Mouse (Mus musculus) hindbrain, embryonic 14.5 days (tissue): ENCODE measurements around the gene BC035947. TPM values are rescaled to one million over a fixed set of nuclear protein-coding genes. Genes with fewer than 3 reads are reported as not detected.
A peak's percentile ranks its signal among the peaks of the same experiment; 100 is the strongest.

ENCODE experiments used
- ATAC-seq: fragments of 200-750 bp; cut with Nextera tagmentation; 2 replicates; pipeline ENCODE4 v1.8.0; 2017; ENCODE audit warnings: moderate number of reproducible peaks, mild to moderate bottlenecking, moderate TSS enrichment, moderate library complexity; ENCODE audit not compliant: low FRiP score
- DNase-seq: peaks from one replicate; pipeline ENCODE4 v3.0.0-alpha.2; 2015; ENCODE audit warnings: low spot score
- H3K27ac ChIP-seq: fragments of 300-500 bp; sonication (generic); 2 replicates; pipeline ENCODE4 v1.5.1; 2014; ENCODE audit warnings: mild to moderate bottlenecking, moderate library complexity
- H3K27me3 ChIP-seq: fragments of 300-500 bp; sonication (generic); 2 replicates; pipeline ENCODE4 v1.6.1; 2014; ENCODE audit warnings: mild to moderate bottlenecking, low read length, mixed read lengths; ENCODE audit not compliant: control insufficient read depth, insufficient read depth
- H3K36me3 ChIP-seq: fragments of 300-500 bp; sonication (generic); replicated peaks from 2 replicates; pipeline ENCODE4 v1.6.1; 2014; ENCODE audit not compliant: control insufficient read depth, insufficient read depth
- H3K4me1 ChIP-seq: fragments of 300-500 bp; sonication (generic); replicated peaks from 2 replicates; pipeline ENCODE4 v1.6.1; 2014; ENCODE audit warnings: antibody characterized with exemption, low read length, mixed read lengths; ENCODE audit not compliant: control insufficient read depth, insufficient read depth
- H3K4me2 ChIP-seq: fragments of 300-500 bp; sonication (generic); replicated peaks from 2 replicates; pipeline ENCODE4 v1.6.1; 2014; ENCODE audit warnings: mild to moderate bottlenecking, moderate library complexity
- H3K4me3 ChIP-seq: fragments of 300-500 bp; sonication (generic); replicated peaks from 2 replicates; pipeline ENCODE4 v1.5.1; 2014; ENCODE audit warnings: mild to moderate bottlenecking, low read length
- H3K9ac ChIP-seq: fragments of 300-500 bp; sonication (generic); 2 replicates; pipeline ENCODE4 v1.6.1; 2014
- H3K9me3 ChIP-seq: fragments of 300-500 bp; sonication (generic); 2 replicates; pipeline ENCODE4 v1.6.1; 2016; ENCODE audit warnings: low read length; ENCODE audit not compliant: control insufficient read depth
- WGBS: fragments of 180-500 bp; shearing (Covaris S2); extraction: QIAGEN DNeasy Blood & Tissue Kit; methylation state at CpG from one replicate; pipeline ENCODE4 v1.1.7; 2014; 5-methylcytosine and 5-hydroxymethylcytosine counted together
- polyA plus RNA-seq: library from polyadenylated mRNA; unstranded; fragments of >200 nt; fragmentation: Nextera tagmentation; extraction: Ambion mirVana; gene quantifications from 2 replicates; pipeline ENCODE4 v1.2.1, GENCODE M21; 2014

The BC035947 gene
- polyA plus RNA-seq, 1 experiment from 2014 or later, result 1.2 TPM

DNA sequence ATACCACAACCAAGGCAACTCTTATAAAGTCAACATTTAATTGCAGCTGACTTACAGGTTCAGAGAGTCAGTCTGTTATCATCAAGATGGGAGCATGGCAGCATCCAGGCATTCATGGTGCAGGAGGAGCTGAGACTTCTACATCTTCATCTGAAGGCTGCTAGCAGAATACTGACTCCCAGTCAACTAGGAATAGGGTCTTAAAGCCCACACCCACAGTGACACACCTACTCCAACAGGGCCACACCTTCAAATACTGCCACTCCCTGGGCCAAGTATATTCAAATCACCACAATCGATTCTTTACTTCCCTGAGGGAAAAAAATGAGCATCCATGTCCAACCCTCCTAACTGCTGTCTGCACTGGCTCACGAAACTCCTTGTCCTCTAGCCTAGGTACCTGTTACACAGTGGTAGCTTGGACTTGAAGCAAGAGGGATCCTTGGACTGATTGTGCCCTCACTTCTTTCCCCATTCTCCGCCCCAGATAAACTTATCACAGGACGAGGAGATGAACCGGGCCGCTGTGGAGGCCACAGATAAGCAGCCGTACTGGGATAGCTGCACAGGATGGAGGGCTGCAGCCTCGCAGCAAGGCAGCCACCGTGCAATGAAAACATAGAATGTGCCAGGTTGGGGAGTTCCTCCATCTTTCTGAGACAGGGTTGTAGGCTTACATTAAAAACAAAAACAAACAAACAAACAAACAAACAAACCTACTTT, 22.6 kb upstream of the BC035947 start:
- H3K4me1 ChIP-seq, result peaks cover 13% of the 10 kb centered on the region
- no peaks in the 10 kb centered on the region for H3K27me3 ChIP-seq
- no peak overlapping the region for H3K4me3 ChIP-seq
- no peaks in the 10 kb centered on the region for H3K36me3 ChIP-seq
- no peak overlapping the region for H3K4me2 ChIP-seq
- H3K9ac ChIP-seq, result no peak overlapping the region
- ATAC-seq, result no peak
- no peaks in the 10 kb centered on the region for H3K9me3 ChIP-seq
- no peak for DNase-seq
- no peak overlapping the region for H3K27ac ChIP-seq
- WGBS, result 93% methylated on average over 9 of the region's 9 CpGs

DNA sequence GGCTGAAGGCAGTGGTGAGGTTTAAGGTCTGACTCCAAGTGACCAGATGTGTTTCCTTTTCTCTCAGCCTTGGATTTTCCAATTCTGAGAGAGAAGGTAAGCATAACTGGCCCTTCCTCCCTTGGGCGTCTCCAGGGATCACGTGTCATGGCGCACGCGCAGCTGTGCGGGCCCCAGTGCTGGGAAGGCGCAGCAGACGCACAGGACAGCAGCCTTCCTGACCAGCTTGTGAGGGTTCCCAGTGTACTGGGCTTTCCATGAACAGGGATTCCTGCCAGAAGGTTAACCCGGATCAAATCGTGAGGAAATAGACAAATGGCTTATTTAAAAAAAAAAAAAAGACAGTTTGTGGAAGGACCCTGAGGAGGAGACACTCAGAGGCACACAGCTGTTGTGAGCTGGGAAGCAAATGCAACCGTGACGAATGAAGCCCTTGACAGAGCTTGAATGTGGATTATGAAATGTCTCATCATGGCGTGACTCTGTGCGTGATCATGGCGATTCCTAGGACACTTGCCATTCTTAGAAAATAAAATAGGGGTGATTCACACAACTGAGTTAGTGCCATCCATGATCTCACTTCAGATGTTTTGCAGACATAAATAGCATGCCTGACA, 20.3 kb upstream of the BC035947 start:
- no peak for DNase-seq
- ATAC-seq, result no peak
- WGBS, result 81% methylated on average over 15 of the region's 15 CpGs

DNA sequence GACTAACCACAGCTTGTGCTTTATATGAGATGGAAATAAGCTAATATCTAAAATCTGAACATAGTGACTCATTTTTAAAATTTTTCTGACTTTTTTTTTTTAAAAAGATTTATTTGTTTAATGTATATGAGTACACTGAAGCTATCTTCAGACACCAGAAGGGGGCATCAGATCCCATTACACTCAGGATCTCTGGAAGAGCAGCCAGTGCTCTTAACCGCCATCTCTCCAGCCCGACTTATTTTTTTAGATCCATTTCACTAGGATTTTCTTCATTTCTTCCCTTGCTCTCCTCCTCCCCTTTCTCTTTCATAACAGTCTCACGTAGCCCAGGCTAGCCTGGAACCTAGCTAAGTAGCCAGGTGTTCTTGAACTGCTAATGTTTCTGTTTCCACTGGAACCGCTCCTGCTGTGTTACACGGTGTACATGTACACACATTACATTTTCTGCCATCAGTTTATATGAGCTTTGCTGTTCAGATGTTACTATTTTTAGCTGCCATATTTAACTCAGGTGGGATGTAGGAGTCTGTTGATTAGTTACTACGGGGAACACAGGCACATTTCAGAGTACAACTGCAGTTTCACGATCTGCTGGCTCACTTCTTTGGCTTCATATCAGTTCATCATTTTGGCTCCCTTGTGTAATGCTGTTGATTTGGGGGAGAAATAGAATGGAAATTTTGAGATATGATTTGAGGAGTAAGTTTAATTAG, 18.7 kb upstream of the BC035947 start:
- H3K36me3 ChIP-seq, result no peaks in the 10 kb centered on the region
- no peaks in the 10 kb centered on the region for H3K27me3 ChIP-seq
- WGBS, result 75% methylated on average over 7 of the region's 7 CpGs
- no peak overlapping the region for H3K9ac ChIP-seq
- 0 out of 2 replicates have a peak overlapping the region, but pooled peaks have one; percentile 9 for H3K27ac ChIP-seq
- H3K4me3 ChIP-seq, result no peak overlapping the region
- H3K4me2 ChIP-seq, result no peak overlapping the region
- no peaks in the 10 kb centered on the region for H3K9me3 ChIP-seq
- DNase-seq, result no peak
- H3K4me1 ChIP-seq, result no peaks in the 10 kb centered on the region
- no peak for ATAC-seq

More for the DNA sequence above, 20.3 kb upstream of the BC035947 start:
- H3K9me3 ChIP-seq, result no peaks in the 10 kb centered on the region
- no peak overlapping the region for H3K9ac ChIP-seq
- no peaks in the 10 kb centered on the region for H3K27me3 ChIP-seq
- H3K4me1 ChIP-seq, result no peaks in the 10 kb centered on the region
- no peak overlapping the region for H3K27ac ChIP-seq
- no peak overlapping the region for H3K4me2 ChIP-seq
- no peaks in the 10 kb centered on the region for H3K36me3 ChIP-seq
- H3K4me3 ChIP-seq, result no peak overlapping the region

DNA sequence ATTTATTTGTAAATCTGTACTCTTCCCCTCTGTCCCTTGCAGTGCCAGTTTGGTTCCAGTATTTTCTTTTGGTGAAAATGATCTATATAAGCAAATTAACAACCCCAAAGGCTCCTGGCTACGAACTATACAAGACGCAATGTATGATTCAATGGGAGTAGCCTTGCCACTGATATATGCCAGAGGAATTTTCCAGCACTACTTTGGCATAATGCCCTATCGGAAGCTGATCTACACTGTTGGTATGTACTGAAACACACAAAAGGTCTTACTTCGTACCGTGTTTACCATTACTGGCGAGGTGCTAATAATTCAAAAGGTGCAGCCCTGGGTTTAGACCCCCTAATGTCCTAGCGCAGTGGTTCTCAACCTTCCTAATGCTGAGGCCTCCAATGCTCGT, 17.1 kb upstream of the BC035947 start:
- Histone ChIP-seq H3K27ac (no peak overlapping the region), H3K4me3 (no peak overlapping the region), H3K4me1 (no peaks in the 10 kb centered on the region), H3K36me3 (no peaks in the 10 kb centered on the region), H3K4me2 (no peak overlapping the region), H3K9me3 (no peaks in the 10 kb centered on the region), H3K9ac (no peak overlapping the region), H3K27me3 (no peaks in the 10 kb centered on the region)
- WGBS, result 91% methylated on average over 8 of the region's 8 CpGs
- DNase-seq (no peak), ATAC-seq (no peak)

DNA sequence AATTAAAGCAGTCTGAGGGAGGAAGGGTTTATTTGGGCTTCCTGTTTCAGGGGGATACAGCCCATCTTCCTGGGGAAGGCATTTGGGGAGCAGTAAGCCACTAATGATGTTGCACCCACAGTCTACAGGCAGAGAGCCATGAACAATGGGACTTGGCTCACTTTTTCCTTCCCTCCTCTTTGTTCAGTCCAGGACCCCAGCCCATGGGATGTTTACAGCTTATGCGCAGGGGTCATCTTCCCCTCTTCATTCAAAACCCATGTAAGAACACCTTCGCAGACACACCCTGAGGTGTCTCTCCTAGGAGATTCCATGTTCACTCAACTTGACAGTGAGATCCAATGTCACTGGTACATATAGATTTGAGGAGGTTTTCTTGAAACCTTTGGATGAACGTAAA, 16.4 kb upstream of the BC035947 start:
- Histone ChIP-seq H3K27me3 (no peaks in the 10 kb centered on the region), H3K9me3 (no peaks in the 10 kb centered on the region), H3K36me3 (no peaks in the 10 kb centered on the region), H3K4me3 (no peak overlapping the region), H3K4me1 (no peaks in the 10 kb centered on the region), H3K27ac (no peak overlapping the region), H3K9ac (no peak overlapping the region), H3K4me2 (no peak overlapping the region)
- ATAC-seq (no peak), DNase-seq (no peak)
- 92% methylated on average over 3 of the region's 3 CpGs for WGBS

DNA sequence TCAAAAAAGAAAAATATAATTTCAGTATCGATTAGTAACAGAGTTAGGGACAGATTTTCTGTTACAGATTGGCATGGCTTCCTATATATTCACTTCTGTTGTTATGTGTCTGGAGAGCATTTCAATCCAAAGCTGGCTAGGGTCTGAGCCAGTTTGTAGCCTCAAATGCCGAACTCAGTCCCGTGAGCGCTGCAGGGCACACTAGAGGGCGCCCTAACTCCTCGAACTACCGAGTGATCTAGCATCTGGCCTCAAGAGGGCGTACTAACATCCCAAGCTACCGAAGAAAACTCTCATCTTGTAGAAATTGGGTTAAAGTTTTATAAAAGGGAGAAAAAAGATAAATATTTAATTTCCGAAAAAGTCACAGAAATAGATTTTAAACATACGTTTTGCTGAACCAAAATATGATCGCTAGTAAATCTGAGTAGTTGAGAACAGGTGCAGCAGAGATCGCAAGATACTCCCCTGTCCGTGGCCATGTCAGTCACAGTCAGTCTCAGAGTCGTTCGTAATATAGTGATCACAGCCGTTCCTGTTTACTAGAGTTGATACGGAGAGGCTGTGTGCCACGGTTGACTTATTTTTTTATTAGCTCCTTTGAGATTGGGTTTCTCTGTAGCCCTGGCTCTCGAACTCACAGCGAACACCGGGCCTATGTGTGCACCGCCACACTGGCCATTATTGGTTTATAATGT, 13.4 kb upstream of the BC035947 start:
- no peak for ATAC-seq
- Histone ChIP-seq H3K36me3 (no peaks in the 10 kb centered on the region), H3K4me3 (no peak overlapping the region), H3K4me1 (no peaks in the 10 kb centered on the region), H3K9me3 (no peaks in the 10 kb centered on the region), H3K9ac (no peak overlapping the region), H3K4me2 (no peak overlapping the region), H3K27me3 (no peaks in the 10 kb centered on the region), H3K27ac (no peak overlapping the region)
- DNase-seq, result peak; percentile 75
- WGBS, result 46% methylated on average over 23 of the region's 23 CpGs

DNA sequence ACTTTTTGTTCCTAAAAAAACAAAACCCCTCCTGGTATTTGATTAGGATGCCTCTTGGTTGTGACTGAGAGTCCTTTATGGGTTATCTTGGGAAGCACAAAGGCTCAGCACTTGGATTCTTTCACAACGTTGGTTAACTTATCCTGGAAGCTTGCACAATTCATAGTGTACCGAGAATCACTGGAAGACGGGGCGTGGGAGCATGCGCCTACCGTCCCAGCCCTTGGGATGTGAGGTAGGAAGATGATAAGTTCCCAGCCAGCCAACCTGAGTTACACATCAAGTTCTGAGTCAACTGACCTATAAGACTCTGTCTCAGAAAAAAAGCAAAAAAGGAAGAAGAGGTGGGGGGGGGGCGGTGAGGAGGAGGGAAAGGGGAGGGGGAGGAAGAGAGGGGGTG, 6.9 kb upstream of the BC035947 start:
- H3K27ac ChIP-seq, result no peak overlapping the region
- no peaks in the 10 kb centered on the region for H3K4me1 ChIP-seq
- DNase-seq, result no peak
- no peak overlapping the region for H3K4me2 ChIP-seq
- H3K4me3 ChIP-seq, result no peak overlapping the region
- no peak overlapping the region for H3K9ac ChIP-seq
- no peaks in the 10 kb centered on the region for H3K9me3 ChIP-seq
- 90% methylated on average over 7 of the region's 7 CpGs for WGBS
- H3K36me3 ChIP-seq, result no peaks in the 10 kb centered on the region
- ATAC-seq, result no peak
- no peaks in the 10 kb centered on the region for H3K27me3 ChIP-seq

DNA sequence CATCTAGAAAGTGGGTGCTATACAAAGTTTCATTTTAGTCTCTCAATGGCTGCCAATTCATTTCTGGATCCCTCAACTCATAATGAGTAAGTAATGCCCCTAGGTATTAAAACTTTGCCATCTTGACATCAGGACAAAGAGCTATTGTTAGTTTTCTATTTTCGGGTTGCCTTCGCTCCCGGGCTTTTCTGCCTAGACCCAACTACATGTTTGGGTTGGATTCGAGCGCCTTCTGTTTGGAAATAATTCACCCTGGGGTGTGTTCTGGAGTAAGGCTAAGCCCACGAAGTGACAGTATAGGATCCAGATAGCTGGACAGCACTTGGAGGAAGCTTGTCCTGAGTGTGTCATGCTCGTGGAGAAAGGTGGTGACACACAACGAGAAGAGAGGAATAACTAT, 798 bp upstream of the BC035947 start:
- no peak overlapping the region for H3K4me3 ChIP-seq
- 82% methylated on average over 8 of the region's 8 CpGs for WGBS
- ATAC-seq, result no peak
- H3K4me2 ChIP-seq, result no peak overlapping the region
- H3K27me3 ChIP-seq, result no peaks in the 10 kb centered on the region
- H3K9ac ChIP-seq, result no peak overlapping the region
- H3K4me1 ChIP-seq, result no peaks in the 10 kb centered on the region; the same call in 1 of the 2 replicates
- no peak for DNase-seq
- no peaks in the 10 kb centered on the region for H3K36me3 ChIP-seq
- H3K27ac ChIP-seq, result no peak overlapping the region
- no peaks in the 10 kb centered on the region for H3K9me3 ChIP-seq

DNA sequence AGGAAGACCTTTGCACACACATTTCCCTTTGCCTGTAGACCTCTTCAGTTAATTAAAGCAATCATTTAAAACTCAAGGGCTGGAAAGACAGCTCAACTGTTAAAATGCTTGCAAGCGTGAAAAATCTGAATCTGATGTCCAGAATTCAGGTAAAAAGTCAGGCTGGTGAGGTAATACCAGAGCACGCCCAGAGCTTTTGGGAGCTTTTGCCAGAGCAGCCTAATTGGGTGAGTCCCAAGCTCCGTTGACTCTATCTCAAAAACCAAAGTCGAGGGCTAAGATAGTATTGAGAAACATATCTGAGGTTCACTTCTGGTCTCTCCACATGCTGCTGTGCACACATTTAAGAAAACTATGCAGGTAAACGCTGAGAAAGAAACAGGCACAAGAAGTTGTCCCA, 1.1 kb downstream of the BC035947 start, which contains the start of gene Mogat1:
Gene Mogat1 (plus strand): TSS at position 130 of the 400 bp plus-strand sequence.
- H3K4me2 ChIP-seq, result peak within 1 kb of the TSS; percentile 61

More for the DNA sequence above, 1.1 kb downstream of the BC035947 start, which contains the start of gene Mogat1:
- Histone ChIP-seq H3K27me3 (no peaks in the 10 kb centered on the region), H3K27ac (no peak within 1 kb of the TSS), H3K36me3 (no peaks in the 10 kb centered on the region), H3K9me3 (no peaks in the 10 kb centered on the region), H3K4me1 (no peaks in the 10 kb centered on the region; the same call in 1 of the 2 replicates), H3K9ac (peak within 1 kb of the TSS; percentile 58), H3K4me3 (peak within 1 kb of the TSS; percentile 32)
- ATAC-seq (no peak), DNase-seq (no peak)
- 78% methylated on average over 5 of the region's 5 CpGs for WGBS
